Mouse (Mus musculus): ENCODE results near the gene Vps45. TPM values are rescaled to one million over a fixed set of nuclear protein-coding genes. Genes with fewer than 3 reads are reported as not detected.
"Not testable (repeated sequence)": the region's sequence is repeated elsewhere in the genome, so short reads cannot be mapped to it uniquely, and the experiment has no call there.

Vps45 gene
- total and polyA plus RNA-seq, 3 experiments, result 20.6 to 92.0 (median 28.9) TPM

DNA sequence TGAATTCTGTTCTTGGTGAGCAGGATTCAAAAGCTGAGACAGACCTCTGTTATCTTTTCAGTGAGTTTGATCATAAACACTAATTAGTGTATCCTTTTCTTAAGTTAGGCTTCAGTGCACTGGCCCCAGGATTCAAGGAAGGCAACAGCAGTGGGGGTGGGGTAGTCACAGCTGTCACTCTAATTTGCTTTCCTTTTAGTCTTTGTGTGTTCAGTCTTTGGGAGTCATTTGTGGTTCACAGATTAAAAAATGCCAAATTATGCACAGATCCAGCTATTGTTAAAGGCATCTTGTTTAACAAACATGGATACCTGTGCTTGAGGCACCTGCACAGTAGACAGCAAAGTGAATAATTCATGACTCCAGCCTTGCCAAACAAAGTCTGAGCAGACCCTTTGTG lies 105.2 kb downstream of the Vps45 start:
- Histone ChIP-seq H3K27ac (ENCODE audit: control insufficient read depth, low read depth, low read length) (no peak overlapping the region), H3K79me2 (ENCODE audit: control insufficient read depth, insufficient read depth, low read length, poor library complexity) (peaks cover 2% of the 10 kb centered on the region; the same call in 1 of the 2 replicates), H3K9ac (ENCODE audit: control insufficient read depth, low read depth, low read length, poor library complexity, severe bottlenecking) (no peak overlapping the region), H3K36me3 (ENCODE audit: control insufficient read depth in 1 of 2, insufficient read depth in 2 of 2, low read length in 2 of 2) (peaks cover 0 to 32% of the 10 kb centered on the region in 2 experiments; a peak in 2 of 4 replicates), H3K4me3 (ENCODE audit: control insufficient read depth in 1 of 2, insufficient read depth in 1 of 2, low read depth in 2 of 2, low read length in 2 of 2) (no peak overlapping the region), H3K4me1 (ENCODE audit: control insufficient read depth in 1 of 2, insufficient read depth in 2 of 2, low read length in 2 of 2) (peaks cover 13 to 43% of the 10 kb centered on the region in 2 experiments), H3K9me3 (replicated peaks; ENCODE audit: insufficient read depth, low read length) (no peaks in the 10 kb centered on the region), H3K27me3 (ENCODE audit: control insufficient read depth in 1 of 2, insufficient read depth in 2 of 2, low read length in 2 of 2) (no peaks in the 10 kb centered on the region)
- TF ChIP-seq BHLHE40 (IDR thresholded peaks at IDR 0.05; ENCODE audit: borderline replicate concordance, low read depth, low read length), result no peak
- TF ChIP-seq ETS1 (IDR thresholded peaks at IDR 0.05; ENCODE audit: low read depth, low read length), result peak; percentile 14; the same call in 1 of the 2 replicates
- no peak for TF ChIP-seq POLR2A (IDR thresholded peaks at IDR 0.05; ENCODE audit: control insufficient read depth in 1 of 2, insufficient read depth in 1 of 2, low read depth in 1 of 2, low read length in 2 of 2, poor library complexity in 1 of 2)
- no peak for DNase-seq (ENCODE audit: low read depth, low spot score)

DNA sequence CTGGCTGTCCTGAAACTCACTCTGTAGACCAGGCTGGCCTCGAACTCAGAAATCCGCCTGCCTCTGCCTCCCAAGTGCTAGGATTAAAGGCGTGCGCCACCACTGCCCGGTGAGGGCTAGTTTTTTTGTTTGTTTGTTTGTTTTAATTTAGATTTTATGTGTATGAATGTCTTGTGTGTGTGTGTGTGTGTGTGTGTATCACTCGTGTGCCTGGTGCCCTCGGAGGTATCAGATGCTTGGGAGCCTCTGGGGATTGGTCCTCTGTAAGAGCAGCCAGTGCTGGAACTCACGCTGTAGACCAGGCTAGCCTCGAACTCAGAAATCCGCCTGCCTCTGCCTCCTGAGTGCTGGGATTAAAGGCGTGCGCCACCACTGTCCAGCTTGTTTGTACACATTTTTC lies 106.7 kb downstream of the Vps45 start:
- Histone ChIP-seq H3K27ac (ENCODE audit: control insufficient read depth, low read depth, low read length) (peak overlapping the region; percentile 94), H3K36me3 (ENCODE audit: control insufficient read depth in 1 of 2, insufficient read depth in 2 of 2, low read length in 2 of 2) (peaks cover 0 to 24% of the 10 kb centered on the region in 2 experiments; a peak in 2 of 4 replicates), H3K4me3 (ENCODE audit: control insufficient read depth in 1 of 2, insufficient read depth in 1 of 2, low read depth in 2 of 2, low read length in 2 of 2) (peak overlapping the region; percentile 72 to 76), H3K9ac (ENCODE audit: control insufficient read depth, low read depth, low read length, poor library complexity, severe bottlenecking) (peak overlapping the region; percentile 82), H3K4me1 (ENCODE audit: control insufficient read depth in 1 of 2, insufficient read depth in 2 of 2, low read length in 2 of 2) (peaks cover 5 to 30% of the 10 kb centered on the region in 2 experiments)
- not testable (repeated sequence) for H3K27me3 ChIP-seq (ENCODE audit: control insufficient read depth in 1 of 2, insufficient read depth in 2 of 2, low read length in 2 of 2); H3K79me2 ChIP-seq (ENCODE audit: control insufficient read depth, insufficient read depth, low read length, poor library complexity); H3K9me3 ChIP-seq (replicated peaks; ENCODE audit: insufficient read depth, low read length)
- DNase-seq (ENCODE audit: low read depth, low spot score), result peak; percentile 55
- TF ChIP-seq CHD1 (IDR thresholded peaks at IDR 0.05; ENCODE audit: low read depth, low read length), result peak; percentile 10; the same call in 1 of the 2 replicates

DNA sequence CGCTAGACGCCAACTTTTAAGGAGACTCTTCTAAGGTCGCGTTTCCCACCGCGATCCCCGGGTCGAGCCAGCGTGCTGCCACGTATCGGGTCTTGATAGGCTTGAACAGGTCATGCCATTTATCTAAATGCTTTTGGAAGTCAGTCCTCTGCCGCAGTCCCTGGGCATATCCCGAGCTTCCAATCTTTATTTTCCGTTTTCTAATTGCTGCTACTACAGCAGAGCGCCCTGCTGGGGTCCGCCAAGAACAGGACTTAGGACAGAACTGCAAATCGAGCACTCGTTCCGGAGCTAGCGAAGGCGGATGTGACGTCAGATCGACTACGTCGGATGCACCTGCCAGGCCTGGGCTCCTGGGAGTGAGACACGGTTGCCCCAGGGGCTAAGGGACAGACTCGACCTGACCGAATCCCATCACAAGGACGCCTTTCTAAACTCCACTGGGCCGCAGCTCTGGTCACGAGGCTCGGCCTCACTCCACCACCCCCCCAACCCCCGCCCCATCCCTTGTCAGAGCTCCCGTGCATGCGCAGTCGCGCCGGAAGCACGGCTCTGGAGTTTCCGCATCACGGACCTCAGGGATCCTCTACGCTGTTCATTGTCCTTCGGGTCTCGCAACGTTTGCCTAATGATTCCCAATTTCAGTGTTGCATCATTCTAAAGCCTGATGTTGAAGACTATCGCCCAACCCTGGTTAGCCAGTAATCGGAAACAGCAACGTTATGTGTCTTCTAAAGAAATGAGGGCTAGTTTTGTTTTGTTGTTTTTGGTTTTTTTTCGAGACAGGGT lies 107.3 kb downstream of the Vps45 start:
- H3K4me1 ChIP-seq (ENCODE audit: control insufficient read depth in 1 of 2, insufficient read depth in 2 of 2, low read length in 2 of 2), result peaks cover 0 to 24% of the 10 kb centered on the region in 2 experiments; a peak in 2 of 4 replicates
- peak overlapping the region; percentile 82 for H3K9ac ChIP-seq (ENCODE audit: control insufficient read depth, low read depth, low read length, poor library complexity, severe bottlenecking)
- peaks cover 2% of the 10 kb centered on the region; the same call in 1 of the 2 replicates for H3K79me2 ChIP-seq (ENCODE audit: control insufficient read depth, insufficient read depth, low read length, poor library complexity)
- H3K27ac ChIP-seq (ENCODE audit: control insufficient read depth, low read depth, low read length), result peak overlapping the region; percentile 94
- peaks cover 3 to 18% of the 10 kb centered on the region in 2 experiments for H3K36me3 ChIP-seq (ENCODE audit: control insufficient read depth in 1 of 2, insufficient read depth in 2 of 2, low read length in 2 of 2)
- no peaks in the 10 kb centered on the region for H3K9me3 ChIP-seq (replicated peaks; ENCODE audit: insufficient read depth, low read length)
- peak overlapping the region; percentile 72 to 76 for H3K4me3 ChIP-seq (ENCODE audit: control insufficient read depth in 1 of 2, insufficient read depth in 1 of 2, low read depth in 2 of 2, low read length in 2 of 2)
- peak; percentile 99 for DNase-seq (ENCODE audit: low read depth, low spot score)
- no peaks in the 10 kb centered on the region for H3K27me3 ChIP-seq (ENCODE audit: control insufficient read depth in 1 of 2, insufficient read depth in 2 of 2, low read length in 2 of 2)
- TF ChIP-seq JUND (IDR thresholded peaks at IDR 0.05; ENCODE audit: low read depth, low read length) (peak; percentile 26; the same call in 1 of the 2 replicates), GABPA (IDR thresholded peaks at IDR 0.05; ENCODE audit: low read depth, low read length) (no peak), ZKSCAN1 (IDR thresholded peaks at IDR 0.05; ENCODE audit: low read depth, low read length) (no peak), HCFC1 (IDR thresholded peaks at IDR 0.05; ENCODE audit: low read depth, low read length) (peak; percentile 82), NRF1 (IDR thresholded peaks at IDR 0.05; ENCODE audit: insufficient read depth, low read depth, low read length, poor library complexity, severe bottlenecking) (peak; percentile 92), ZNF384 (IDR thresholded peaks at IDR 0.05; ENCODE audit: low read depth, low read length) (peak; percentile 58), POLR2AphosphoS5 (IDR thresholded peaks at IDR 0.05; ENCODE audit: borderline replicate concordance, low read depth, low read length) (peak; percentile 87; the same call in 1 of the 2 replicates), GATA1 (IDR thresholded peaks at IDR 0.05; ENCODE audit: low read depth, low read length) (peak; percentile 61), RAD21 (IDR thresholded peaks at IDR 0.05; ENCODE audit: low read depth, low read length) (no peak), POLR2AphosphoS2 (IDR thresholded peaks at IDR 0.05; ENCODE audit: low read length) (peak; percentile 98), TBP (IDR thresholded peaks at IDR 0.05; ENCODE audit: low read depth, low read length) (peak; percentile 89), RCOR1 (IDR thresholded peaks at IDR 0.05; ENCODE audit: low read depth, low read length) (peak; percentile 72; the same call in 1 of the 2 replicates), ZC3H11A (IDR thresholded peaks at IDR 0.05; ENCODE audit: low read depth, low read length) (no peak), MEF2A (IDR thresholded peaks at IDR 0.05; ENCODE audit: extremely low read depth, insufficient replicate concordance, low read depth, low read length, poor library complexity, severe bottlenecking) (0 out of 2 replicates have a peak, but pooled peaks have one; percentile 48), TAL1 (IDR thresholded peaks at IDR 0.05; ENCODE audit: low read length) (no peak), TCF12 (IDR thresholded peaks at IDR 0.05; ENCODE audit: low read depth, low read length) (peak; percentile 74), MYB (IDR thresholded peaks at IDR 0.05; ENCODE audit: low read depth, low read length) (no peak), ELF1 (IDR thresholded peaks at IDR 0.05; ENCODE audit: low read depth, low read length) (peak; percentile 91), CTCF (IDR thresholded peaks at IDR 0.05 in 2 of 3, conservative IDR thresholded peaks at IDR 0.05 in 1 of 3; ENCODE audit: control insufficient read depth in 1 of 3, insufficient read depth in 1 of 3, low read depth in 2 of 3, low read length in 3 of 3, poor library complexity in 1 of 3, severe bottlenecking in 1 of 3) (0 out of 6 replicates have a peak, but pooled peaks of 1 of the 3 experiments have one; percentile 0), SMC3 (IDR thresholded peaks at IDR 0.05; ENCODE audit: low read depth, low read length) (no peak)
